Mouse (Mus musculus) intestine, postnatal 0 days (tissue): ENCODE data around the gene Slc50a1. TPM values are rescaled to one million over a fixed set of nuclear protein-coding genes. Genes with fewer than 3 reads are reported as not detected.

Experiments used
- ATAC-seq: fragments of 200-750 bp; cut with Nextera tagmentation; 2 replicates; pipeline ENCODE4 v1.8.0; 2017; ENCODE audit warnings: mild to moderate bottlenecking, moderate TSS enrichment, moderate library complexity
- H3K27ac ChIP-seq: fragments of 300-500 bp; sonication (generic); 2 replicates; pipeline ENCODE4 v1.5.1; 2014; ENCODE audit warnings: mild to moderate bottlenecking, low read depth, low read length, moderate library complexity
- H3K27me3 ChIP-seq: fragments of 300-500 bp; sonication (generic); replicated peaks from 2 replicates; pipeline ENCODE4 v1.6.1; 2014; ENCODE audit warnings: low read length, mixed read lengths; ENCODE audit not compliant: control insufficient read depth, insufficient read depth
- H3K36me3 ChIP-seq: fragments of 300-500 bp; sonication (generic); 2 replicates; pipeline ENCODE4 v1.6.1; 2014; ENCODE audit warnings: mild to moderate bottlenecking, moderate library complexity; ENCODE audit not compliant: control insufficient read depth, insufficient read depth
- H3K4me1 ChIP-seq: fragments of 300-500 bp; sonication (generic); replicated peaks from 2 replicates; pipeline ENCODE4 v1.6.1; 2014; ENCODE audit warnings: antibody characterized with exemption, low read length, mixed read lengths; ENCODE audit not compliant: control insufficient read depth, insufficient read depth
- H3K4me2 ChIP-seq: fragments of 300-500 bp; sonication (generic); replicated peaks from 2 replicates; pipeline ENCODE4 v1.6.1; 2014; ENCODE audit warnings: low read depth, mild to moderate bottlenecking, moderate library complexity
- H3K4me3 ChIP-seq: fragments of 300-500 bp; sonication (generic); 2 replicates; pipeline ENCODE4 v1.5.1; 2014; ENCODE audit warnings: low read depth, low read length
- H3K9ac ChIP-seq: fragments of 300-500 bp; sonication (generic); 2 replicates; pipeline ENCODE4 v1.6.1; 2014; ENCODE audit warnings: mild to moderate bottlenecking, low read depth, low read length
- H3K9me3 ChIP-seq: fragments of 300-500 bp; sonication (generic); 2 replicates; pipeline ENCODE4 v1.6.1; 2016; ENCODE audit warnings: mixed run types; ENCODE audit not compliant: control insufficient read depth
- CTCF ChIP-seq: sonication (generic); IDR thresholded peaks from 2 replicates; pipeline ENCODE4 v1.5.1; 2016; ENCODE audit warnings: low read depth, mild to moderate bottlenecking, control low read depth, antibody characterized with exemption, moderate library complexity
- WGBS: fragments of 180-500 bp; shearing (Covaris S2); extraction: QIAGEN DNeasy Blood & Tissue Kit; methylation state at CpG from one replicate; pipeline ENCODE4 v1.1.7; 2014; 5-methylcytosine and 5-hydroxymethylcytosine counted together
- polyA plus RNA-seq: library from polyadenylated mRNA; unstranded; fragments of >200 nt; fragmentation: Nextera tagmentation; extraction: Ambion mirVana; gene quantifications from 2 replicates; pipeline ENCODE4 v1.2.1, GENCODE M21; 2015

Gene Slc50a1
- polyA plus RNA-seq, 1 experiment from 2014 or later, result 57.4 TPM

DNA sequence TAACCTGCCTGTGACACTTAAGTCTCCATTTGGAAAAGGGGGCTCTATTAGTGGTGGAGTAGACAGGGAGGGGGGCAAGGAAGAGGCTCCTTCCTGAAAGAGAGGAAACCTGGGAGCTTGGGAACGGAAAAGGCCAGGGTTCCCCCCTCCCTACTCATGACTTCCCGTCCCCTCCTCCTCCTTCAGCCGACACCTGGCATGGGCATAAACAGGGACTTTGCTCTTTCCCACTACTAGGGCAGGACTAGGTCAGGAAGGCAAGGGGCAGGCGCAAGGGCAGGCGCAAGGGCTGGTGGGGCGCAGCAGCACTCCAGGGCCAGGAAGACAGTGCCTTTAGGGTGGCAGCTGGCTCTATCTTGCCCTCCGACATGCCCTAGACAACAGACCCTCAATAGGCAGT, 7.7 kb upstream of the Slc50a1 start:
- 0 out of 2 replicates have a peak, but pooled peaks have one; percentile 9 for TF ChIP-seq CTCF

DNA sequence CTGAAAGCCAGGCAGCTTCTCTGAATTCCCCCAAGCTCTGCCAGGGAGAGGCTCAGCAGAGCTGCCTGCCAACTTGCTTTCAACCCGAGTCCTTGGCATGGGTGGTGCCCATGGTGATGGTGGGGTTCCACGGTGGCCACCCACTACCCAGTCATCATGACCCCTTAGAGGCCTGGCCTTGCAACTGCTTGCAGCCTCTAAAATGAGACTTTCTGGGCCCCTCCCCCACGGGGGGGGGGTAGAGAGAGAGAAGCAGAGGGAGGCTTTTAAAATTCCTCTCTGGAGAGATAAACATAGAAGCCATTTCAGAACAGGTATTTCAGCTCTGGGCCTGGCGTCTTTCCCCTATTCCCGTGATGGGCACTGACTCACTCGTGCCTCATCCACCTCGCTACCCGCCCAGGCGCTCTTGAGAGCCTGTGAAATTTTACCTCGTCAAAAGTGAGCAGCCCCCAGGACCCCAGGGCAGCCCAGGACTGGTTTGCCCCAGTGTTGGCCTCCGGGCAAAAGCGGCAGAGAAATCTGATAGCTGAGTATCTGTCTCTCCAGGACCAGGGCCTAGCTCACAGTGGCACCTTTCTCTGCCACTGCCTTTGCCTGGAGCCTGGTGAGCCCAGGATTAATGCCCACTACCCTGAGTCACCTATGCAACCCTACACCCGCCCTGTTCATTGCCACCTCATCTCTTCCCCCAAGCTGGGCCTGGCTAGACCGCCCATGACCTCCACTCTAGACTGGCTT, 7.1 kb upstream of the Slc50a1 start:
- Histone ChIP-seq H3K4me1 (0 out of 2 replicates have a peak, but pooled peaks cover 4% of the 10 kb centered on the region), H3K27me3 (no peaks in the 10 kb centered on the region), H3K4me2 (peak overlapping the region; percentile 93), H3K9ac (peak overlapping the region; percentile 90), H3K4me3 (peak overlapping the region; percentile 77), H3K9me3 (no peaks in the 10 kb centered on the region), H3K27ac (peak overlapping the region; percentile 95), H3K36me3 (peaks cover 28% of the 10 kb centered on the region)
- TF ChIP-seq CTCF, result no peak
- WGBS, result 22% methylated on average over 14 of the region's 14 CpGs
- ATAC-seq, result no peak

More for the DNA sequence above, 7.7 kb upstream of the Slc50a1 start:
- H3K36me3 ChIP-seq, result peaks cover 25% of the 10 kb centered on the region
- peak overlapping the region; percentile 95 for H3K27ac ChIP-seq
- ATAC-seq, result peak; percentile 57
- WGBS, result 26% methylated on average over 7 of the region's 7 CpGs
- no peaks in the 10 kb centered on the region for H3K9me3 ChIP-seq
- 0 out of 2 replicates have a peak, but pooled peaks cover 4% of the 10 kb centered on the region for H3K4me1 ChIP-seq
- peak overlapping the region; percentile 93 for H3K4me2 ChIP-seq
- H3K9ac ChIP-seq, result peak overlapping the region; percentile 90
- H3K27me3 ChIP-seq, result no peaks in the 10 kb centered on the region
- H3K4me3 ChIP-seq, result peak overlapping the region; percentile 77

DNA sequence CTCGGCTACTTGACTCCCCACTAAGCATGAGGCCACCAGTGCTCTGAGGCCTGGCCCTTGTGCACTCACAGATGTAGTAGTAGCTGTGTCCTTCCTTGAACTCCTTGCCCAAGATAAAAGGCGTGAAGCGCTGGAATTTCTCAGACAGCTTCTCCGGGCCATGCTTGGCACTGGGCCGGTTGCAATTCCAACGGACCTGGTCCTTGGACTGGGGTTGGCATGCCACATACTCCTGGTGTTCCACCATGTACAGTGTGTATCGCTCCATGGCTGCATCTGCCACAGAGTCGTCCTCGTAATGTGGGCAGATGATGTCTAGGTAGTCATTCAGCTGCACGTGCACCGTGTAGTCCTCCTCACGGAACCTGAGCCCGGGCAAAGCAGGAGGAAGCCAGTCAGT, 5.7 kb upstream of the Slc50a1 start:
- Histone ChIP-seq H3K9ac (no peak overlapping the region), H3K4me2 (peak overlapping the region; percentile 93), H3K36me3 (peaks cover 38% of the 10 kb centered on the region), H3K9me3 (no peaks in the 10 kb centered on the region), H3K4me1 (0 out of 2 replicates have a peak, but pooled peaks cover 4% of the 10 kb centered on the region), H3K4me3 (peak overlapping the region; percentile 77), H3K27me3 (no peaks in the 10 kb centered on the region), H3K27ac (no peak overlapping the region)
- WGBS, result 77% methylated on average over 13 of the region's 13 CpGs
- ATAC-seq, result no peak
- TF ChIP-seq CTCF, result no peak

DNA sequence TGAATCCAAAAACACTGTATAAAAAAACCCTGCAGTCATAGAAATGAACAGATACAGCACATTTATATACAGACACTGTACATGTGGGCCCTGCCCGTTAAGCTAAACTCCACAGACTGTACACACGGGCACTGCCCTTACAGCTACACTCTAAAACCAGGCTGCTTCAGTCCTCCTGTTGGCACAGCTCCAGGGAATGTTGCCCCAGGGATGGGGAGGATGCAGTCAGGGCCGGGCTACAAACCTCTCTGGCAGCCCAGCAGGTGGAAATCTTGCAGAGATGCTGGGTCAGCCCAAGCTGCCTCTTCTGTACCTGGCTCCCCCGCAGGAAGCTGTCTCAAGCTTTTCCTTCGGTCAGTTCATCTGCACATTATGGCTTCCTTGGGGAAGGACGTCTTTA, 1.4 kb upstream of the Slc50a1 start:
- TF ChIP-seq CTCF, result no peak
- no peak overlapping the region; the same call in 1 of the 2 replicates for H3K27ac ChIP-seq
- peaks cover 45% of the 10 kb centered on the region for H3K36me3 ChIP-seq
- no peak overlapping the region for H3K4me2 ChIP-seq
- no peak overlapping the region for H3K4me3 ChIP-seq
- H3K9me3 ChIP-seq, result no peaks in the 10 kb centered on the region
- peaks cover 15% of the 10 kb centered on the region; the same call in 1 of the 2 replicates for H3K4me1 ChIP-seq
- no peak overlapping the region for H3K9ac ChIP-seq
- WGBS, result 66% methylated on average over 6 of the region's 6 CpGs
- ATAC-seq, result no peak
- no peaks in the 10 kb centered on the region for H3K27me3 ChIP-seq

DNA sequence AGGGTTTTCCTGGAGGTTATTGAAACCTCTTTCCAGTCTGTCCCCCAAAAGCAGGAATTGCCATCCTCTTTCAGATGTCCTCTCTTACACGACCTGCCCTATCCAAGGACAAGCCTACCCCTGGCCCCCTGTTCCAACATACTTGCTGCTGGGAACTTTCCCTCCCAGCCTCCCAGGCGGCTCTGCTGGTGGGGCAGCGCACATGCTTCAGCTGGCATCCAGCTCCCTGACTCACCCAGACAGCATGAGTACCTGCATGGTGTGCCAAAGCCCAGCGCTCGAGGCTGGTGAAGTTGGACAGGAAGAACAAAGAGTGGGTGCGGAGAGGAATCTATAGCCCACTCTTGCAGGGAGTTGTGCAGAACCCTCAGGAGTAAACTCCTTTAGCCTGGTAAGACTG, 521 bp upstream of the Slc50a1 start:
- H3K27ac ChIP-seq, result no peak overlapping the region
- H3K4me1 ChIP-seq, result peaks cover 11% of the 10 kb centered on the region; the same call in 1 of the 2 replicates
- ATAC-seq, result no peak
- no peaks in the 10 kb centered on the region for H3K27me3 ChIP-seq
- no peak for TF ChIP-seq CTCF
- H3K4me3 ChIP-seq, result peak overlapping the region; percentile 63; the same call in 1 of the 2 replicates
- WGBS, result 67% methylated on average over 6 of the region's 6 CpGs
- no peak overlapping the region; the same call in 1 of the 2 replicates for H3K9ac ChIP-seq
- H3K36me3 ChIP-seq, result peaks cover 41% of the 10 kb centered on the region
- no peaks in the 10 kb centered on the region for H3K9me3 ChIP-seq
- H3K4me2 ChIP-seq, result peak overlapping the region; percentile 73

DNA sequence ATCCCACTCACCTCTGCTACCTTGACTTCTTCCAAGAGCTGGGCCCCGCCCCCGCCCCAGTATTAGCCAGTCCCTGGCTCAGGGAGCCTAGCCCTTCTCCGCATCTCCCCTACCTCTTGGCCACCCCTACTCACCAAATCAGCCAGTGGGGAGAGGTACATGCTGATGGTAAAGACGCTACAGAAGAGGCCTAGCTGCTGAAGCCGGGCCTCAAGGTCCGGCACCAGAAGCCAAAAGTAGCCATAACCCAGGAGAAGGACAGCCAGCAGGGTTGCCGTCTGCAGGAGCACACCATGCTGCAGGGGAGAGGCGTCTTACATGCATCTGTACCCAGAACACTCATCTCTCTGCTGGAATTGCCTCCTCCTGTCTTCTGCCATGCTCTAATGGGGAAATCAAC, 1.5 kb downstream of the Slc50a1 start:
- Histone ChIP-seq H3K4me3 (no peak overlapping the region), H3K9me3 (no peaks in the 10 kb centered on the region), H3K36me3 (peaks cover 27% of the 10 kb centered on the region), H3K27ac (no peak overlapping the region), H3K4me2 (0 out of 2 replicates have a peak overlapping the region, but pooled peaks have one; percentile 73), H3K27me3 (no peaks in the 10 kb centered on the region), H3K4me1 (peaks cover 11% of the 10 kb centered on the region; the same call in 1 of the 2 replicates), H3K9ac (no peak overlapping the region)
- TF ChIP-seq CTCF, result no peak
- WGBS, result 71% methylated on average over 8 of the region's 8 CpGs
- no peak for ATAC-seq
